Mouse (Mus musculus): Measurements from ENCODE around the gene Snrnp35. TPM values are rescaled to one million over a fixed set of nuclear protein-coding genes. Genes with fewer than 3 reads are reported as not detected.
"Not testable (repeated sequence)": the region's sequence is repeated elsewhere in the genome, so short reads cannot be mapped to it uniquely, and the experiment has no call there.

The Snrnp35 gene
- polyA plus RNA-seq, 1 experiment from 2014 or later, result 26.2 TPM

DNA sequence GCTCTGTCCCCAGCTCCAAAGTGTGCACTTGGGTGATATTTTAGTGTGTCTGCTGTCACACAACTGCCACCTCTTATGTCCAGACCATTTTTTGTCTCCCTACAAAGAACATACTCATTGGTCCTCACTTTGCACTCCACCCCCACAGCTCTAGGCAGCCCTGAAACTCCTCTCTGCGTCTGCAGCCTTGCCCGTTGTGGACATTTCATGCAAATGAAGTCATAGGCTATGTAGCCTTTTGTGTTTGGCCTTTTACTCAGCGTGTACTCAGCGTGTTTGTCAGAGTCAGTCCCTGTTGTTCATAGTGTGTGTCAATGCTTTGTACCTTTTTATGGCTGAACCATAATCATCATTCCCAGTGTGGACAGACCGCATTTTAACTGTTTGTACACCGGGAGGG lies 33.4 kb upstream of the Snrnp35 start:
- Histone ChIP-seq H3K4me3 (no peak overlapping the region), H3K27me3 (no peaks in the 10 kb centered on the region), H3K9me3 (no peaks in the 10 kb centered on the region), H3K9ac (replicated peaks) (no peak overlapping the region), H3K36me3 (peaks cover 70% of the 10 kb centered on the region), H3K27ac (replicated peaks) (no peak overlapping the region), H3K4me1 (peaks cover 27% of the 10 kb centered on the region), H3K4me2 (replicated peaks) (no peak overlapping the region)
- no peak for ATAC-seq (ENCODE audit: low FRiP score, low read depth)
- 71% methylated on average over 6 of the region's 6 CpGs for WGBS

DNA sequence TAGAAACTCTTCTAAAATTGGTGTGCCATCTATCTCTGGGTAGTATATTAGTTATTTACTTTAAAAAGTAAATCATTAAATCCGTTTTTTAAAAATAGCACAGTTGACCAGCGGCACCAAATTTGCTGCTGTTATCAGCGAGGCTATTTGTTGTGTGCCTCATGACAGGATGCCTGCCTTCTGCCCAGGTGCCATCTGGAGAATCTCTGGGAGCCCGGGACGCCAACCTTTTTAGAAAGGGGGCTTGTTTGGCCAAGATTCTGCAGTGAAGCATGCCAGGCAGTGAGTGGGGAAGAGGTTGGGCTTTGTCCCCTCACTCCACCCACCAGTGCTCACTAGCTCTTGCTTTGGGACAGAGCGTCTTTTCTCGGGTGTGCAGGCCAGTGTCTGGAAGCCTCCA lies 32.9 kb upstream of the Snrnp35 start:
- Histone ChIP-seq H3K4me2 (replicated peaks) (no peak overlapping the region), H3K4me1 (peaks cover 22% of the 10 kb centered on the region), H3K9me3 (no peaks in the 10 kb centered on the region), H3K36me3 (peaks cover 76% of the 10 kb centered on the region), H3K27me3 (no peaks in the 10 kb centered on the region), H3K9ac (replicated peaks) (no peak overlapping the region), H3K27ac (replicated peaks) (no peak overlapping the region), H3K4me3 (no peak overlapping the region)
- 86% methylated on average over 7 of the region's 7 CpGs for WGBS
- ATAC-seq (ENCODE audit: low FRiP score, low read depth), result no peak

DNA sequence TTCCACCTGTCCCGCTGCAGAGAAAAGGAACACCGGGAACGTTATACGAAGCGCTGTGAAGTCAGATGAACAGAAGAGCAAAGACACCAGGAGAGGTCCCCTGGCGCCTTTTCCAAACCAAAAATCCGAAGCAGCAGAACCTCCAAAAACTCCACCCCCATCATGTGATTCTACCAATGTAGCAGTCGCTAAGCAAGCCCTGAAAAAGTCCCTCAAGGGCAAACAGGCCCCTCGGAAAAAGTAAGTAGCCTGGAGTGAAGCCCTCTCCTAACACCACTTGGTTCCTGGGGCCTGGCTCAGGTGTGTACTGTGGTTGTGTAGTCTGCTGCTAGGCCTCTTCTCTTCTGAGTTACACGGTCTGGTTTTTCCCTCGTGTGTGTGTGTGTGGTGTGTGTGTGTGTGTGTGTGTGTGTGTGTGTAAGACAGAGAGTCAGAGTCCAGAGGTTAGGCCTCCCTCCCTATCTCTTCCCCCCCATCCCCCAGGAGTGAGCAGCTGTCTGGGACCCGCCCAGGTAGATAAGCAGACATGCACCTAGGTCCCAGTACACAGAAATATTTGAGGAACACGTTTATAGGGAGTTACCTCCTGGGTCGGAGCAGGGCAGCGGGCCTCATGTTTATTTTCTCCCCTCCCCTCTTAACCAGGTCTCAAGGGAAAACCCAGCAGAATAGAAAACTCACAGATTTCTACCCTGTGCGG lies 32.1 kb upstream of the Snrnp35 start:
- Histone ChIP-seq H3K9me3 (no peaks in the 10 kb centered on the region), H3K4me1 (peaks cover 22% of the 10 kb centered on the region), H3K36me3 (peaks cover 83% of the 10 kb centered on the region), H3K9ac (replicated peaks) (no peak overlapping the region), H3K27me3 (no peaks in the 10 kb centered on the region), H3K4me3 (no peak overlapping the region), H3K4me2 (replicated peaks) (no peak overlapping the region), H3K27ac (replicated peaks) (no peak overlapping the region)
- 92% methylated on average over 16 of the region's 16 CpGs for WGBS
- ATAC-seq (ENCODE audit: low FRiP score, low read depth), result no peak

DNA sequence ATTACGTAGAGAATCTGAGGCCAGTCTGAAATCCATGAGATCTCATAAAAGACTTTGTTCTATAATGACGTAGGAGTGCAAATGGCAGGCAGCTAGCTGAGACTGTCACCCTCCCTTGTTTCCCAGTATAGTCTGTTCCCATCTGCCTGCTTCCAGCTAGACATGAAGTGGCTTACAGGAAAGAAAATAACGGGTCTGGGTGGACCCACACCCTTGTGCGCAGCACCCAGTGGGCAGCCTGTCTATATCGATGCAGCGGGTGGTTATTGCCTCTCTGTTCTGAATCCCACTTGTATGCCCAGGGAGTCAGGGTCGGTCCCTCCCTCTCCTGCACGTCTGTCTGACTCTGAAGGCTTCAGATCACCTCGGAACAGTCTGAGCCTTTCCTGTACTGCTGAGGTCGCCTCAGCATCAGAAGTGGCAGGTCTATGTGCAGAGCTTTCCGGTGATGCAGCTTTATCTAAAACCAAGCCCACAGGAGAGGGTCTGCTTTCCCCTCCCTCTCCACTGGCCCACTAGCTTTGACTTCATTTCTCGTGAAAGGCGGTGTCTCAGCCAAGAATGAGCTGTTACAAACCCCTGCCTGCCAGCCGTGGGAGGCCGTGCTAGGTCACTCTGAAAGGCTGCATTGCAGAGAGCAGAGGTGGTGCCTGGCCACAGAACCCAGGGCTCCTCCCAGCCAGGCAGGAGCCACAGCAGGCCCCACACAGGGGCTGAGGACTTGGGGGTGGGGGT lies 30.3 kb upstream of the Snrnp35 start:
- ATAC-seq (ENCODE audit: low FRiP score, low read depth), result no peak
- 86% methylated on average over 15 of the region's 15 CpGs for WGBS
- Histone ChIP-seq H3K4me3 (no peak overlapping the region), H3K4me1 (0 out of 2 replicates have a peak, but pooled peaks cover 8% of the 10 kb centered on the region), H3K9ac (replicated peaks) (0 out of 2 replicates have a peak overlapping the region, but pooled peaks have one; percentile 34), H3K27me3 (no peaks in the 10 kb centered on the region), H3K27ac (replicated peaks) (no peak overlapping the region; the same call in 1 of the 2 replicates), H3K4me2 (replicated peaks) (no peak overlapping the region), H3K36me3 (peaks cover 93% of the 10 kb centered on the region), H3K9me3 (no peaks in the 10 kb centered on the region)

DNA sequence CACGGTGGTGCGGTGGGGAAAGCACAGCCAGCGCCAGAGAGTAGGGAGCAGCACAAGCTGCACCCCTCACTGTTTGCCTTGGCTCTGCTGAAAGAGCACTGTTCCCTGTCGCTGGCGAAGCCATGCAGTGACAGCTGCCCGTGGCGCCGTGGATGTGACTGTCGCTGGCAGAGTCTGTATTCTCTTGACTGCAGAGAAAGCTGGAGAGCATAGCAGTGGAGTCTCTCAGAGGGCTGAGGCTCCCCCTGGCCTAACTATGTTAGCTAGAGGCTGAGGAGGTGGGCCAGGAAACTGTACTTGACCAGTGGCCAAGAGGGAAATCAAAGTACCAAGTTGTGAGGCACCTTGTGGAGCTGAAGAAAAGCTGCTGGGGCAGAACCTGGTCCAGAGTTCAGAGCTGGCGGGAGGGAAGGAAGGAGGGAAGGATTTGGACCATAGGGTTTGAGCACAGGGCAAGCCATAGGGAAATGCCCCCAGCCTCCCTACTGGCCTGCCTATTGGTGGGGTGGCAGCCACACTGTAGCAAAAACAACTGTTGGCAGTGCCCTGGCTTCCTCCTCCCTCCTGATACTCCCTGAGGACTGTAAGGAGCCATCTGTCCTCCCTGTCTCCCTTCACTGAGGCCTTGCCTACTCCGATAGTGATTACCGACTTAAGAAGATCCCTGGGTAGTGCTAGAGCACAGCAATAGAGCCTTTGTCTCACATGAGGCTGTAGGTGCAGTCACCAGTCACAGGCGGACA lies 29.4 kb upstream of the Snrnp35 start:
- ATAC-seq (ENCODE audit: low FRiP score, low read depth), result no peak
- Histone ChIP-seq H3K4me1 (0 out of 2 replicates have a peak, but pooled peaks cover 7% of the 10 kb centered on the region), H3K27ac (replicated peaks) (peak overlapping the region; percentile 22; the same call in 1 of the 2 replicates), H3K4me3 (no peak overlapping the region), H3K9me3 (no peaks in the 10 kb centered on the region), H3K9ac (replicated peaks) (no peak overlapping the region), H3K36me3 (peaks cover 92% of the 10 kb centered on the region), H3K4me2 (replicated peaks) (no peak overlapping the region), H3K27me3 (no peaks in the 10 kb centered on the region)
- WGBS, result 87% methylated on average over 13 of the region's 13 CpGs

DNA sequence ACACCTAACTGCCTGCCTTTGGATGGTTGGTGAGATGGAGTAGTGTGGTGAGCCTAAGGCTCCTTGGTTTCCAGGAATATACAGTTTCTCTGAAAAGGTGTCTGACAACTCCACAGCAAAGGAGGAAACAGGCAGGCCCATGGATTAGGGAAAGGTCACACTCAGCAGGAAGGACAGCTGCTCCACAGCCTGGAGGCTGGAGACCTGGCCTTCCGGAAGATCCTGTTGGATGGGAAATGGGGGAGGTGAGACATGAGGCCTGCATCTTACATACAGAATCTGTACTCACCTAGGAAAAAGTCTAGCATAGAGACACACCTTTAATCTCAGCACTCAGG lies 28.9 kb upstream of the Snrnp35 start:
- Histone ChIP-seq H3K27ac (replicated peaks) (0 out of 2 replicates have a peak overlapping the region, but pooled peaks have one; percentile 2), H3K4me2 (replicated peaks) (no peak overlapping the region), H3K9me3 (no peaks in the 10 kb centered on the region), H3K36me3 (peaks cover 94% of the 10 kb centered on the region), H3K4me1 (0 out of 2 replicates have a peak, but pooled peaks cover 5% of the 10 kb centered on the region), H3K4me3 (no peak overlapping the region), H3K9ac (replicated peaks) (no peak overlapping the region), H3K27me3 (no peaks in the 10 kb centered on the region)
- ATAC-seq (ENCODE audit: low FRiP score, low read depth), result no peak
- 95% methylated on average over 1 of the region's 1 CpGs for WGBS

DNA sequence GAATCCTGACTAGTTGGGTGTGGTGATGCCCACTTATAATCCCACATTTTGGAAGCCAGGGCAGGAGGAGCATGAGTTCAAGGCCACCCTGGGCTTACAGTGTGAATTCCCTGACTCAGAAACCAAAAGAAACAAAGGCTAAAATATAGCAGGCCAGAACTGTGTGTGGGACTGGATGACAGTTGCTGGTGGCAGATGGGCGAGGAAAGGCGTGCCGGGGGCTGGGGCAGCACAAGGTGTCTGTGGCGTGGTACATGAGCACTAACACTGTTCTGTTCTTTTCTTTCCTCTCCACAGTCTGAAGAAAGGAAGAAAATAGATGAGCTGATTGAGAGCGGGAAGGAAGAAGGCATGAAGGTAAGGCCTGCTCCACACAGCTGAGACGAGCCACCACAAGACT lies 26.2 kb upstream of the Snrnp35 start:
- Histone ChIP-seq H3K9me3 (no peaks in the 10 kb centered on the region), H3K27me3 (no peaks in the 10 kb centered on the region), H3K4me2 (replicated peaks) (no peak overlapping the region), H3K9ac (replicated peaks) (no peak overlapping the region), H3K4me1 (no peaks in the 10 kb centered on the region), H3K27ac (replicated peaks) (no peak overlapping the region), H3K4me3 (no peak overlapping the region), H3K36me3 (peaks cover 92% of the 10 kb centered on the region)
- no peak for ATAC-seq (ENCODE audit: low FRiP score, low read depth)
- 96% methylated on average over 6 of the region's 6 CpGs for WGBS

DNA sequence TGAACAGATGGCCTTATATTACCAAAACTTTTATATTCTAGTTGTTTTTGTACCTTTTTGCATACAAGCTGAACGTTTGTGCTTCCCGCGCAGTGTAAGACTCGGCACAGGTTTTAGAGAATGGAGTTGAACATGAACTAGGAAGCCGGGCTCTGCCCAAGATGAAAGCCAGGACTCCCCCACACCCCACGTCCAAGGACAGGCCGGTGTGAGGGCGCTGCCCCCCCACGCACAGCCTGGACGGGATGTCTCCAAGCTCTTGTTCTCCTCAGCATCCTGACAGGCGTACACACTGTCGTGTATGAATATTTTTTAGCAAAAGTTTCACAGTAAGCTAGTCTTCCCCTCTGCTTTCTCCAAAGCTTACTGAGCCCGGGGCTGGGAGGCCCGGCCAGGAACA lies 22.0 kb upstream of the Snrnp35 start:
- H3K4me3 ChIP-seq; H3K4me2 ChIP-seq (replicated peaks); ATAC-seq (ENCODE audit: low FRiP score, low read depth); H3K9ac ChIP-seq (replicated peaks); H3K4me1 ChIP-seq; H3K27ac ChIP-seq (replicated peaks); H3K27me3 ChIP-seq; H3K9me3 ChIP-seq: not testable (repeated sequence)
- peaks cover 76% of the 10 kb centered on the region for H3K36me3 ChIP-seq
- WGBS, result 94% methylated on average over 14 of the region's 14 CpGs

DNA sequence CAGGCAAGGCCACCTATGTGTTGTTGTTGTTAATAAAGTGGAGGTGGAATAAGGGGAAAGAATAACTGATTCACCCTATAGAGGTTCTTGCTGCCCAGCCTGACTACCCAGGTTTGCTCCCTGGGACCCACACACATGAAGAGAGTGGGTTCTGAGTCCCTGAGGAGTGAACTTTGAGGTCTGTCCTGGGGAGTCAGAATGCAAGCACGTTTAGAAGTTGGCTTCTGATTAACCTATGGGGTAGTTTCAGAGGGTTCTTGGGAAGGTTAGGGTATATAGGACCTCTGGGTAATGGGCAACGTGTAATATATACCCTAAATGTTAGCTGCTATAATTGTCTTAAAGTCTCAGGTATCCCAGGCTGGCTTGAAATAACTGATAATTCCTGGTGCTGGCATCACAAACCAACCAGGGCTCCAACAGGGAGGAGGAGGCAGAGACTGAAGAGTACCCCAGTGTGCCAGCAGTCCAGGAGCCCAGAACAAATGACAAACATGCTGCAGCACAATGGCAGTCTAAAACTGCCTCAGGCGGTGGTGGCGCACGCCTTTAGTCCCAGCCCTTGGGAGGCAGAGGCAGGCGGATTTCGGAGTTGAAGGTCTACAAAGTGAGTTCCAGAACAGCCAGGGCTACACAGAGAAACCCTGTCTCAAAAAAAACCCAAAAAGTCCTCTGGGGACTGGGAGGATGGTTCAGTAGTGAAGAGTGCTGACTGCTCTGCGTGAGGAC lies 20.5 kb upstream of the Snrnp35 start:
- H3K27me3 ChIP-seq, result no peaks in the 10 kb centered on the region
- 90% methylated on average over 8 of the region's 8 CpGs for WGBS
- H3K36me3 ChIP-seq, result peaks cover 60% of the 10 kb centered on the region

DNA sequence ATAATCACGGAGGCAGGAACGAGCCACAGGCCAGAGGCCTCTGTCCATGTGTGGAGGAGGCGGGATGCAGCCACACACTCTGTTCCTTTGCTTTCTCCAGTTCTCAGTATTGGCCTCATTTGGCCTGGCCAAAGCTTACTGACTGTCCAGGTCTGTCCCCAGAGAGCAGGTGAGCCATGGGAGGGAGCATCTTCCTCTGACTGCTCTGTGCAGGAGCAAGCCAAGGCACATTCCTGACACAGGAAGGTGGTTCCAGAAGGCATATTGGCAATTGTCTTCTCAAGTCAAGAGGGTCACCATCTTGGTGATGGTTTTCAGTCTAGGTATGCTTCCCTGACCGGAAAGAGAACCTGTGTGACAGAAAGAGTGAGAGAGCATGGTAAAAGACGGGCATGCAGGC lies 19.5 kb upstream of the Snrnp35 start:
- H3K9ac ChIP-seq (replicated peaks), result no peak overlapping the region
- peaks cover 54% of the 10 kb centered on the region for H3K36me3 ChIP-seq
- WGBS, result 89% methylated on average over 5 of the region's 5 CpGs
- no peaks in the 10 kb centered on the region for H3K9me3 ChIP-seq
- no peak overlapping the region for H3K4me3 ChIP-seq
- no peak overlapping the region for H3K27ac ChIP-seq (replicated peaks)
- H3K4me1 ChIP-seq, result no peaks in the 10 kb centered on the region
- H3K27me3 ChIP-seq, result no peaks in the 10 kb centered on the region
- H3K4me2 ChIP-seq (replicated peaks), result no peak overlapping the region
- no peak for ATAC-seq (ENCODE audit: low FRiP score, low read depth)

More for the DNA sequence above, 20.5 kb upstream of the Snrnp35 start:
- ATAC-seq (ENCODE audit: low FRiP score, low read depth), result no peak
- no peak overlapping the region for H3K4me3 ChIP-seq
- H3K9me3 ChIP-seq, result no peaks in the 10 kb centered on the region
- H3K4me1 ChIP-seq, result no peaks in the 10 kb centered on the region
- H3K9ac ChIP-seq (replicated peaks), result no peak overlapping the region
- H3K27ac ChIP-seq (replicated peaks), result no peak overlapping the region
- H3K4me2 ChIP-seq (replicated peaks), result no peak overlapping the region

DNA sequence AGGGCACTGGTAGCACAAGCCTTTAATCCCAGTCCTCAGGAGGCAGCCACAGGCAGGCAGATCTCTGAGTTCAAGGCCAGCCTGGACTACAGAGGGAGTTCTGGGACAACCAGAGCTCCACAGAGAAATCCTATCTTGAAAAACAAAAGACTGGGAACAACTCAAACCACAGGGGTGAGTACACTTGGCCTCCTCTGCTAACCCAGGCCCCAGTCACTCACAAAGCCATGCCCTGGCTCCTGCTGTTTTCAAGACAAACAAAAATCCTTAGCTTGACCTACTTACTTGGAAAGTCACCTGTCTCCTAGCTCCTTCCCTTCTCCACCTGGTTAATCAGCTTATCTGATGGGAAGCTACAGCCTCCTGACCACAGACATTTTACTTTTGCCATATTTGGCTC lies 18.0 kb upstream of the Snrnp35 start:
- Histone ChIP-seq H3K27me3 (no peaks in the 10 kb centered on the region), H3K27ac (replicated peaks) (no peak overlapping the region), H3K4me3 (no peak overlapping the region), H3K4me2 (replicated peaks) (no peak overlapping the region), H3K9me3 (no peaks in the 10 kb centered on the region), H3K36me3 (peaks cover 47% of the 10 kb centered on the region), H3K4me1 (no peaks in the 10 kb centered on the region), H3K9ac (replicated peaks) (no peak overlapping the region)
- no peak for ATAC-seq (ENCODE audit: low FRiP score, low read depth)
